Mouse (Mus musculus): ENCODE results near the gene Rnf39. TPM values are rescaled to one million over a fixed set of nuclear protein-coding genes. Genes with fewer than 3 reads are reported as not detected.

Gene Rnf39
- polyA plus RNA-seq (2021; fragmentation: Nextera tagmentation) = 6.4 and 8.9 TPM in 2 replicates
- long read RNA-seq, experiment 1, transcript Rnf39-201 (4 exons, 1,579 nt) = major isoform, 35 of 38 reads
- long read RNA-seq, experiment 1, partial matches to known transcripts = 0 of 38 reads
- long read RNA-seq, experiment 1, other reads (novel, unspliced or antisense) = 3 of 38 reads
- long read RNA-seq, experiment 2, transcript Rnf39-201 (4 exons, 1,579 nt) = major isoform, 5 of 5 reads
- long read RNA-seq, experiment 2, partial matches to known transcripts = 0 of 5 reads
- long read RNA-seq, experiment 2, other reads (novel, unspliced or antisense) = 0 of 5 reads

GRCm38 (mm10) chr17:36942791-36943471 is at the start of gene Rnf39:
Gene Rnf39, plus strand, starts transcription at chr17:36942918.

GRCm38 (mm10) chr17:36897552-36898205 is 45.0 kb upstream of the Rnf39 start, which contains the start of gene Trim31:
Gene Trim31, plus strand, starts transcription at chr17:36898118.

GRCm38 (mm10) chr17:36950981-36951947 is 8.5 kb downstream of the Rnf39 start, which contains the start of gene Ppp1r11:
Gene Ppp1r11, minus strand, starts transcription at chr17:36951741.

GRCm38 (mm10) chr17:36957999-36958743 is 15.5 kb downstream of the Rnf39 start, which contains the start of the genes Znrd1 and Znrd1as:
Gene Znrd1, minus strand, starts transcription at chr17:36958559.
Gene Znrd1as, plus strand, starts transcription at chr17:36958592.

GRCm38 (mm10) chr17:36981221-36981813 is 38.6 kb downstream of the Rnf39 start, which contains the start of gene 2410137M14Rik:
Gene 2410137M14Rik, minus strand, starts transcription at chr17:36981237.

GRCm38 (mm10) chr17:36989437-36989836 is 46.7 kb downstream of the Rnf39 start, which contains the start of gene H2-M5:
Gene H2-M5, minus strand, starts transcription at chr17:36989537.

Other genes starting within 250 kb of the Rnf39 start
- not detected in 2 replicates for gene H2-M10.5, start 170.0 kb upstream of the Rnf39 start, polyA plus RNA-seq (2021; fragmentation: Nextera tagmentation)
- gene H2-M10.6, start 130.7 kb upstream of the Rnf39 start, polyA plus RNA-seq (2021; fragmentation: Nextera tagmentation) = not detected in 2 replicates
- 11.3 and 14.1 TPM in 2 replicates for gene Trim26, start 105.8 kb upstream of the Rnf39 start, polyA plus RNA-seq (2021; fragmentation: Nextera tagmentation)
- gene Trim15, start 75.7 kb upstream of the Rnf39 start, polyA plus RNA-seq (2021; fragmentation: Nextera tagmentation) = not detected in 2 replicates
- not detected in 2 replicates for gene Trim10, start 73.3 kb upstream of the Rnf39 start, polyA plus RNA-seq (2021; fragmentation: Nextera tagmentation)
- 0.08 and 0.12 TPM in 2 replicates for gene Trim40, start 52.8 kb upstream of the Rnf39 start, polyA plus RNA-seq (2021; fragmentation: Nextera tagmentation)
- gene Trim31, start 44.8 kb upstream of the Rnf39 start, polyA plus RNA-seq (2021; fragmentation: Nextera tagmentation) = not detected in 2 replicates
- gene Ppp1r11, start 8.8 kb downstream of the Rnf39 start, polyA plus RNA-seq (2021; fragmentation: Nextera tagmentation) = 228 and 260 TPM in 2 replicates
- gene Znrd1, start 15.6 kb downstream of the Rnf39 start, polyA plus RNA-seq (2021; fragmentation: Nextera tagmentation) = 74.8 and 82.8 TPM in 2 replicates
- 5.4 and 6.6 TPM in 2 replicates for gene Znrd1as, start 15.7 kb downstream of the Rnf39 start, polyA plus RNA-seq (2021; fragmentation: Nextera tagmentation)
- 0.32 and 0.35 TPM in 2 replicates for gene 2410137M14Rik, start 38.3 kb downstream of the Rnf39 start, polyA plus RNA-seq (2021; fragmentation: Nextera tagmentation)
- gene H2-M5, start 46.6 kb downstream of the Rnf39 start, polyA plus RNA-seq (2021; fragmentation: Nextera tagmentation) = 0.13 and 0.44 TPM in 2 replicates
- 1.6 and 1.9 TPM in 2 replicates for gene Zfp57, start 58.2 kb downstream of the Rnf39 start, polyA plus RNA-seq (2021; fragmentation: Nextera tagmentation)
- 88.6 and 118 TPM in 2 replicates for gene Mog, start 80.5 kb downstream of the Rnf39 start, polyA plus RNA-seq (2021; fragmentation: Nextera tagmentation)
- gene Gabbr1, start 103.0 kb downstream of the Rnf39 start, polyA plus RNA-seq (2021; fragmentation: Nextera tagmentation) = 57.4 and 138 TPM in 2 replicates
- gene Olfr90, start 145.6 kb downstream of the Rnf39 start, polyA plus RNA-seq (2021; fragmentation: Nextera tagmentation) = not detected in 2 replicates
- not detected in 2 replicates for gene Olfr91, start 155.4 kb downstream of the Rnf39 start, polyA plus RNA-seq (2021; fragmentation: Nextera tagmentation)
- gene Olfr92, start 177.2 kb downstream of the Rnf39 start, polyA plus RNA-seq (2021; fragmentation: Nextera tagmentation) = not detected in 2 replicates
- not detected in 2 replicates for gene Olfr93, start 218.6 kb downstream of the Rnf39 start, polyA plus RNA-seq (2021; fragmentation: Nextera tagmentation)